Mouse (Mus musculus) gastrocnemius, postnatal 4 days (tissue): Measurements from ENCODE around the gene Prr5. TPM values are rescaled to one million over a fixed set of nuclear protein-coding genes. Genes with fewer than 3 reads are reported as not detected.
A peak's percentile ranks its signal among the peaks of the same experiment; 100 is the strongest.

Experiments used
- DNase-seq, 2 experiments: peaks; one replicate each; pipeline ENCODE4 v3.0.0; 2021 to 2022; ENCODE audit warnings: low spot score in 2 of 2, mixed read lengths in 2 of 2
- total RNA-seq, 2 experiments: library from RNA; stranded (reverse); gene quantifications; 2 replicates each; pipeline ENCODE4 v1.2.3; 2021

Prr5 gene
- total RNA-seq, 2 experiments from 2014 or later, result 22.8 to 24.6 TPM

DNA sequence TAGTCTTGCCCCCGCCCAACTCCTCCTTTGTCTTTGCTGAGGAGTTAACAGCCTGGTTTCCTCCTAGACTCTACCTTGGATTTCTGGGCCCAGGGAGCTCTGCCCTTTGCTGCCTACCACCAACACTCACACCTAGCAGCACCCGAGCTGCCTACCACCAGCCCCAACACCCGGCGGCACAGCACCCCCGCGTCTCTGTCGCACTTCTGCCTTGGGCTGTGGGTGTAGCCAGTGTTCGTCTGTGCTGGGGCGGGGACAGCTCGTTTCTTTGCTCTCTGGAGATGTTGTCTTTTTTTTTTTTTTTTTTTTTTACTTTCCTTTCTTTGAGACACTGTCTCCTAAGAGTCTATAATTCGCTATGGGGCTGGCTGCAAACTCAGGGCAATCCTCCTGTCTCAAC, 8.5 kb downstream of the Prr5 start:
- no peak for DNase-seq

DNA sequence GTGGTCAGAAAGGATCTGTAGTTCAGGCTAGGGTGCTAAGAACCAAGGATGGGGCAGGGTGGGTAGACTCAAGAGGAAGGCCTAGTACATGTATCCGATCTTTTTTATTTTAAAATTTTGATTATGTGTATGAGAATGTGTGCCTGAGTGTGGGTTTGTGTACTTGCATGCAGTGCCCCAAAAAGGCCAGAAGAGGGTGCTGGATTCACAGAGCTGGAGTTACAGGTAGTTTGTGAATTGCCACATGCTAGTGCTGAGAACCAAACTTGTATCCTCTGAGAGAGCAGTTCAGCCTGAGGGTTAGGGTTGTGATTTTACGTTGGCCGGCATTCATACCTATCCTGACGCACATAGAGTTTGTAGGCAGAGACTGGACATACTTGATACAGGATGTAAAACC, 9.7 kb downstream of the Prr5 start:
- no peak for DNase-seq

DNA sequence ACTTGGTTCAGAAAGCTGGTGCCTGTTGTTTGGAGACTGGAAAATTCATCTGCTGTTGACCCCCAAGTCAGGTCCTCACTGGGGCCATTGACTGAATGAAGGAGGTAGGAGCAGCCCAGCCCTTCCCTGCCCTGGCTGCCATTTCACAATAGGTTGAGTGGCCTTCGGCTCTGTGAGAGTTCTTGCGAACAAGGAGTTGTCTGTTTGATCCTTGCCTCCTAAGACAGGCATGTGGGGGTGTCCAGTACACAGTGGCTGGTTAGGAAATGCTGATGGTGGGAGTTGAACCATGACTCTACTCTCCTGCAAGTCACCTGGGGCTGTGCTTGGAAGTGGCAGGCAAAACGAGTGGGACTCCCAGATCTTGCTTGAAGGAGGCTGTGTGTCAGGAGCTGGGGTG, 10.4 kb downstream of the Prr5 start:
- DNase-seq, result no peak

DNA sequence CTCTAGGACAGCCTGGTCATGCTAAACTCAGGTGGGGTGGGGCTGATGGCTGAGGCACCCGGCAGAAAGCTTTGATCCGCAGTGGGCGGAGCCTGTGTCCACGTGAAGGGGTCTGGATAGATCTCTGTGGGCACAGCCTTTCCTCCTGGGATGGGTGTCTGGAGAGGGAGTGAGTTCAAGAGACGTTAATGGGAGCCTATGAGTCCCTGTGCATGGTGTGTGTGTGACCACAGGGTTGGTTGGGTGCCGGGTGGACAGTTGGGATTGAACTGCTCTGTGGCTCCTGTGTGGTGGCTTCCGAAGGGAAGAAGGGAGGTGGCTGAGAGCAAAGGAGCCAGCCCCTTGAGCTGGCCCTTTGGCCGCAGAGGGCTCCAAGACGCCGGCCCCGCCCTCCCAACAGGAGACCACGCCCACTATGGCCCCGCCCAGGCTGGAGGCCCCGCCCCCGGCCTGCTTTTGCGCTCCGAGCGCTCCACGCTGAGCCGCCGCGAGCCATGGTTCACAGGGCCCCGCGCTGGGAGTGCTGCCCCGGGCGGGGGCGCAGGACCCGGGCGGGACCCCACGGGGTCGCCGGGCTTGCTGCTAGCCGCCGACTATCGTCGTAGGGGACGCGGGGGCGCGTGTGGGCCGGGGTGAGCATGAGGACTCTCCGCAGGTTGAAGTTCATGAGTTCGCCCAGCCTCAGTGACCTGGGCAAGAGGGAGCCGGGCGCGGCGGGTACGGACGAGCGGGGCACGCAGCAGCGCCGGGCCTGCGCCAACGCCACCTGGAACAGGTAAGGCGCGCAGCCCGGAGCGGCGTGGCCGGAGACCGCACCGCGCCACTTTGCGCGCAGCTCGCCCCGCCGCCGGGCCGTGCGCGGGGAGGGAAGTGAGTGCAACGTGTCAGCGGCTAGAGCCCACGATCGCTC, 11.4 kb downstream of the Prr5 start:
- peak; percentile 93 to 94 for DNase-seq

DNA sequence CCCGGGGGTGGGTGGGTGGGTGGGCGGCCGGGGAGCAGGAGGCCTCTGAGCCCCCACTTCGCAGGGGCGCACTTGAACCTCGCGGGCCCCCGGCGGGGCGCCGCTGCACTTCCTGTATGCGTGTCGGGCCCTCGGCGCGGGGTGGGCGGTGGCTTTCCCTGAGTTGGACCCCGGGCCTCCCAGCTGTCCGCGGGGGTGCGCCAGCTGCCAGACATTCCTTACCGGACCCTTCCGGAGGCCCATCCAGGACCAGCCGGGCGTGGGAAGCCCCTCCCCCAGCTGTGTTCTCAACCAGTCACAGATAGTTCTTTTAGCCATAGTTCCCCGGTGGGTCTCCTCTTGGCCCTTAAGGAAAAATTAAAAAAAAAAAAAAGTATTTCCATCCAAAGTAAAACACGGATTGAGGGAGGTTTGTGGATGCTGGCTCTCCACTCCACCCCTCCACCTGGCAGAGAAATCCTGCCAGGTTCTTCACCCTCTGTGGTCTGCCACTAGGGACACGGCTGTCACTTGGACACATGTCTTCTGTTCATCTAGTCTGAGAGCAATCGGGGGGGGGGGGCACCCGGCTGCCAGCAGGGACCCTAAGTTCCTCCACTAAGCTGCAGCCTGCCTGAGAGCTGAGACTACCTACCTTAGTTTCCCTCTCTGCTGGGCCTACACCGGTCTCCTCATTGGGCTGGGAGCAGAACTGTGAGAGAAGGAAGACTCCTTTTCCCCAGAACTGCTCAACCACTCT, 12.2 kb downstream of the Prr5 start:
- peak; percentile 76 to 84 for DNase-seq

DNA sequence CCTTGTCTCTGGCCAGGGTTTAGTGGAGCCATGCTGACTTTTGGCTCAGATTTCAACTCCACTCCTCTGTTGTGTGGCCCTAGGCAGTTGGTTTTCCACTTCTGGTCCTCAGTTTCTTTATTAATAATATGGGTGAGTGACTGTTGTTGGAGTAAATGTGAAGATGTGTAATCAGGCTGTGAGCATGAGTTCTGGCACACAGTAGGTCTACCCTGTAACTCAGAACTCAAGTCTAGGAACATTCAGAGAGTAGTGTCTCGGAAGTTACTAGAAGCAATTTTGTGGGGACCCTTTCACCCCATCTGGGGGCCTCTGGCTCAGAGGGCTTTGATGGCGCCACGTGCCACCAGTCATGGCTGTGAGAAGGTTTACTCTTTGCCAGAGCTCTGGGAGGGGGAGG, 12.8 kb downstream of the Prr5 start:
- no peak for DNase-seq

DNA sequence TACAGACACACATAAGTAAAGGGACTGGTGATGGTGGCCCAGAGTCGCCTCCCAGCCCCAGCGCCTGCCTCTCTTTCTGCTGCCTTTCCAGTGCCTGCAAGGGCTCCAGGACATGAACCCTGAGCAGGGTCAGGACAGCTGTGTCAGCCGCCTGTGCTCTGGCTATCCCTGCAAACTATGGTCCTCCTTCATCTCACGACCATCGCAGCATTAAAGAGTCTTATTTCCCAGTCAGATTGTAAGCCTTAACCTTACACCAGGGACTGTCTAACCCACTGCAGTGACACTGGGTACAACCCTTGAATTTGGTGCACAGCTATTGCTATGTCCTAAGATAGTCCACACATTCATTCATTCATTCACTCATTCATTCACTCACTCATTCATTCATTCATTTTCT, 13.4 kb downstream of the Prr5 start:
- DNase-seq, result no peak

DNA sequence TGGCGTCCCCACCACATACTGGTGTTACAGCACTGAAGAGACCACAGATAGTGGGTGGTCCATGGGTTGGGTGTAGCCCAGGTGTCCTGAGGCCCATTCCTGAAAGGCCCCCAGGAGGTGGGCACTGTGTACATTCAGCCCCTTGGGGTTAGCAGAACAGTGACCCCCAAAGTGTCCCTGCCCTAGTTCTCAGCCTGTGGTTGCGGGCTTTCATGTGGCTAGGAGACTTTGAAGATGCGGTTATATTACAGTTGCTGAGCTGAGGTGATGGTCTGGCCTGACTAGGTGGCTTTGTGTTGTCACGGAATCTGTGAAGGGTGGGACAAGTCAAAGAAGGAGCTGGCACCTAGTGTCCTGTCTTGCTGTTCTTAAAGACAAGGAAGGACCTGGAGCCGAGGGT, 15.1 kb downstream of the Prr5 start:
- no peak for DNase-seq

DNA sequence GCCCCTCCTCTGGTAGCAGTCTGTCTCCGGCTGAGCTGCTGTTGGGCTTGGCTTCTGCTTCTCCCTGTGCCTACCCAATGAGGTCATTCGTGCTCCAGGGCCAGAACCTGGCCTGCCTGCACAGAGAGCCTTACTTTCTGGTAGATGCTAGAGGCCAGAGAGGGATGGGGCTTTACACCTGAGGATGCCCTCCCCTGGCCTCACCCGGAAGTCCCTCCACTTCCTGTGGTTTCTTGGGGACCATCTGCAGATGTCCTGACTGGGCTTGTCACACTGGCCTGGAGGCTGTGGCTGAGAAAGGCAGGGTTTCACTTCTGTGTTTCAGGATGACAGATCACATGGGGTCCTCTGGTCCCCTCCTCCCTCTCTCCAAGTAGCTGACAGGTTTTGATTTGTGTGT, 16.0 kb downstream of the Prr5 start:
- DNase-seq, result no peak

DNA sequence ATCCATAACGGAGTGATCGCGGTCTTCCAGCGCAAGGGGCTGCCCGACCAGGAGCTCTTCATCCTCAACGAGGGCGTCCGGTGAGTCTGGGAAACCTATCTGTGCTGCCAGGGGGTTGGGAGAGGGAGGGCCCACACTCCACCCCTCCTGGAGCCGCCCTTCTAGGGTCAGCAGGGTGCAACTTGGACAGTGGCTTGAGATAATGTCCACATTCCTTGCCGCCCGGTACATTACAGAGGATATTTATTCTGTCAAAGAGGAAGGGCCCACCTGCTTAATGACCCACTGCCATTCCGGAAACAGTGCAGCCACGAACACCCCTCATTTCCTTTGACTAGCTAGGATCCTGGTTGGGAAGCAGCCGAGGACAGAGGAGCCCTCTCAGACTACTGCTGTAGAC, 18.5 kb downstream of the Prr5 start:
- DNase-seq, result no peak

DNA sequence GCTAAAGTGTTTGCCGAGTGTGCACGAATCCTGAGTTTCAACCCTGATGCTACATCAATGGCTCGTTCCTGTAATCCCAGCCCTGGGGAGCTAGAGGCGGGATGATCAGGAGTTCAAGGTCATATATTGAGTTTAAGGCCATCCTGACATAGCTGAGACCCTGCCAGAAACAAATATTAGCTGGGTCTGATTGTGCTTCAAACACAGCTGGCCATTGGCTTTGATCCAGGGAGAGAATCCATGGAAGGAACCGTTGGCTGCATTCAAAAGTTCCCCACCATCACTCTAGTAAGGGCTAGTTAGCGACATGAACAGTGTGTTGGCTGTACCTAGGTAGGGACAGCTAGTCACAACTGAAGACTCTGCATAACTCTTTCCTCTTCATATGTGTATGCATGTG, 19.9 kb downstream of the Prr5 start:
- no peak for DNase-seq

DNA sequence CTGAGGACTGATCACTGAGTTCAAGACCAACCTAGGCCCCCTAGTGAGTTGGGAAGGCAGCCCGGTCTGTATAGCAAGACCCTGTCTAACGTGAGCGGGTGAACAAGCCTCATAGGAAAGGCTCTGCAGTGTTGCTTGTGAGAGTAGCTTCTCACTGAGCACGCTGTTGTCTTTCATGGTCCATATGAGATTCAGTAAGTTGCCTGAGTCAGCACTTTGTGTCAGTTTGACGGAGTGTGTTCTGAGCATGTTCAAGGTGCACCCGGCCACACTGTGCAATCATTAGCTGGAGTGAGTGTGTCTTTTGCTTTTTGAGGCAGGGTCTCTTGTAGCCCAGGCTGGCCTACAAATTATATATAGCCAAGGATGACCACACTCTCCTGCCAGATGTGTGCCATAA, 22.1 kb downstream of the Prr5 start:
- DNase-seq, result no peak

DNA sequence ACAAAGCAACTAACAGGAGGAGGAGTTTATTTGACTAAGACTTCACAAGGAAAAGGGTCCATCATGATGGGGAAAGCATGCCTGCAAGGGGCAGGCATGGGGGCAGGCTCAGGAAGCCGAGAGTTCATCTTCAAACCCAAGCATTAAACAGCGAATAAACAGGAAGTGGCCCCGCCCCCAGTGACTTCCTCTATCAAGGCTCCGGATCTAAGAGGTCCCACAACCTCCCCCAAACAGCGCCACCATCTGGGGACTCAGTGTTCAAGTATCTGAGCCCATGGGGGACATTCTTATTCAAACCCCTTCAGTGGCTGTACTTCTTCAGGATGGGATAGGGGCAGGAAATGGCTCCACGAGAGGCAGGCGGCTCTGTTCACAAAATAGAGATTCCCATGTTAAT, 23.2 kb downstream of the Prr5 start:
- no peak for DNase-seq

DNA sequence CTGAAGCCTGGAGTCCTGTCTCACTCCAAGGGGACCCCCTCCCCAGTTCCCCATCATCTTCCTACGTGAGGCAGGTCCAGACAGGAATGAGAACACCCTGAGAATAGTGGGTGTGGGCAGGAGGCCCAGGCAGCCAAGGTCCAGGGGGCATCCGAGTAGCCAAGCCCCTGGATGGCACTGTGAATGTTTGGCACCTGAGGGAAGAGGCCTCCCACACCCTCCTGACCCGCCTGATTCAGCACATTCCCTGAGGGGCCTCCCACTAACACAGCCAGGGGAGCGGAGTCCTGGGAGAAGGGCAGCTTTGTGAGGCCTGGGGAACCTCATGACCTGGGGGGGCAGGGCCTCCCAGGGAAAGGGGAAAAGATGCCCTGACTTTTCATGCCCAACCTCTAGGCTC, 26.6 kb downstream of the Prr5 start:
- DNase-seq, result no peak

DNA sequence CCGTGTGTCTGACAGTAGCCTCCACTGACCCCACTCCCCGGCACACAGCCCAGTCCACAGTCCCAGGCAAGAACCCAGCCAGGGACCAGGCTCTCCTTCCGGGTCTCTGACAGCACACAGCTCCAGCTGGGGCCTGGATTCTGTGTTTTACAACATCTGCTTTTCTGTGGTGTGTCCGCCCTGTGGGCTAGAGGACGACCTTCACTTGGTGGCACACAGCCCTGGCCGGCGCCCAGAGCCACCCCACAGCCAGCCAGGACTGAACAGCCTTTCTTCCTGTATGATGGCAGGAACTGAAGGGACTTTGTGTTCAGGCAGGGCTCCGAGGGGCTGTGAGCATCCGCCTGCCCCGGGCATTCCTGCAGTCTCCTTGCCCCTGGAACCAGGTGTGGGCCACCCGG, 28.2 kb downstream of the Prr5 start:
- peak; percentile 50 to 77 for DNase-seq

DNA sequence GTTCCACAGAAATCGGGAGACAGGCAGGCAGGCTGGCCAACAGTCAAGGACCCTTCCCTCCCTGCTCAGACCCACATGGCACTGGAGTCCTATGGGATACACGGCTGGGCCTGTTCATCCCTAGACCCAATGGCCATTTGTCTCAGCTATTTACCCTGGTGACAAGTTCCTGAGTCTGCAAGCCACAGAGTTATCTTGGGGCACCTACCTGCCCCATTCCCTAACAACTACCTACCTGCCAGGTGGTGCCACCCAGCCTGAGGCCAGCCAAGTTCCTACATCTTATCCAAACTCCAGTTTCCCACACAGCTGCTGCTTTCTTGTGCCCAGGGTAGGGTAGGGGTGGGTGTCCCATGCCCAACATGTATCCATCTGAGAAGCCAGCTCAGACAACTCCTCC, 28.8 kb downstream of the Prr5 start:
- no peak for DNase-seq

DNA sequence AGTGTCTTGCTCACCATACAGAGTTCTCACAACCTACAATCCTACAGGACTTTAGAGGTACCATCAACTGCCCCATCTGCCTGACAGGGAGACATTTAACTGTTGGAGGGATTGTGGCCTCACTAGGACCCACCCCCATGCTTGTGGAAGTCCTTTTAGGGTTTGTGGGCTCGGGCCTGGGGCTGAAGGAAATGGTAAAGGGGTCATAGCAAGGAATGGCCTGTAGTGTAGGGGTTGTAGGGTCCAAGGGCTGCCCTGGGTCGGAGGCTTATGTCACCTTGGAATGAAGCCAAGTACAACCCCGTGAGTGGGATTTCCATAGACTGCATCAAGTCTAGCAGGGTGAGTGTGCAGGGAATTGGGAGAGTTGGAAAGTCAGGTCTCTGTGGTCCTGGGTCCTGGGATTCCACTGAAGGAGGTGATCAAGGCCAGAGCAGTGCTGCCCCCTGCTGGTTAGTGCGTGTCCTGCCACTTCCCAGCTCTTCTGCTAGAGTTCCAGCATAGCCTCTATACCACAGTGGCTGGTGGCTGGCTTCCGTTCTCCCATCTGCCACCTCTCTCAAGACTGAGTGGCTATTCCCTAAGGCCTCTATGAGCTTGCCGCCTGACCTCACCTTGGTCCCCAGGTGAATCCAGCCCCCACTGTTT, 30.9 kb downstream of the Prr5 start:
- peak; percentile 56 to 72 for DNase-seq

DNA sequence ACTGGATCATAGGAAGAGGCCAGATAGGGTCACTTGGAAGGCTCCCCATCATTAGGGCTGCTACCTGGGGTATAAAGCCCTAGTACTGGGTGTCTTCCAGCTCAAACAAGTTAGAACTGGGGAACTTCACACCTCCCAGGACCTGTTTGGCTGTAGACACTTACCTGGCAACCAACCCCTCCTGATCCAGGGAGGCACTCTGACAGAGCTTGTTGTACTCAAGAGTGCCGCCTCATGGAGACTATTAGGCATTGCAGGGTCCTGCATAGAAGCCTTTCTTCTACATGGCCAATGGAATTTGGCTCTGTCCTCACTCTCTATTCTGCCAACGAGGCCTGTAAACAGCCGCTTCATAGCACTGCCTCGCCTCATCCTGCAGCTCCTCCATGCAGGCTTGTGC, 32.5 kb downstream of the Prr5 start:
- no peak for DNase-seq

DNA sequence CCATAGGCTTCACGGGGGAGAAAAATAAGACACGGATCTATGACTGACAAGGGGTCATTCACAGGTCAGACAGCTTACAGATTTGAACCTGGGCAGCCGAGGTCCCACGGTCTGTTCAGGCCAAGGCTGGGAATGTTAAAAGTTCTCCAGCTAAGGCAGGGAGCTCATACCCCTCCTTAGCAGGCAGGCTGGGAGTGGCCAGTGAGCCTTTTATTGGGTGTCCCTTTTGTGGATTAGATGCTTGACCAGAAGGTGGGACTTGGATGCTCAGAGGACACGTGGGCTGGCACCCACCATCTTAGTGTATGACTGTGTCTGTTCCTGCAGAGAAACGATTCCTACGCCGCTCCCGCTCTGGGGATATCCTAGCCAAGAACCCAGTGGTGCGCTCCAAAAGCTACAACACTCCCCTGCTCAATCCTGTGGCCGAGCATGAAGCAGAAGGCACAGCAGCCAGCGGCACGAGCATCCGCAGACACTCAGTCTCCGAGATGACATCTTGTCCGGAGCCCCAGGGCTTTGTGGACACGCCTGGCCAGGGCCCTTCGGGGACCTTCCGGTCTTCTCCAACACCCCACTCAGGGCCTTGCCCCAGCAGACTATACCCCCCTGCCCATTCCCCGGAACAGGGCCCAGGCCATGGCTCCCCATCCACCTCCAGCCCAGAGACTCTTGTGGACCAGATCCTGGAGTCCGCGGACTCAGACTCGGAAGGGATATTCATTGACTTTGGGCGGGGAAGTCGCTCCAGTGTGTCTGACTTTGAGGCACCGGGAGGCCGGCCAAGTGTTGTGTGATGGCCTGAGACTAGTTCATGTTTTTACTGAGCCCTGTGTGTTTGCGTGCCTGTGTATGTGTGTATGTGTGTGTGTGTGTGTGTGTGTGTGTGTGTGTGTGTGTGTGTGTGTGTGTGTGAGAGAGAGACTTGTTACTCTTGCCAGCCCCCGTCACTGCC, 33.2 kb downstream of the Prr5 start:
- no peak for DNase-seq

DNA sequence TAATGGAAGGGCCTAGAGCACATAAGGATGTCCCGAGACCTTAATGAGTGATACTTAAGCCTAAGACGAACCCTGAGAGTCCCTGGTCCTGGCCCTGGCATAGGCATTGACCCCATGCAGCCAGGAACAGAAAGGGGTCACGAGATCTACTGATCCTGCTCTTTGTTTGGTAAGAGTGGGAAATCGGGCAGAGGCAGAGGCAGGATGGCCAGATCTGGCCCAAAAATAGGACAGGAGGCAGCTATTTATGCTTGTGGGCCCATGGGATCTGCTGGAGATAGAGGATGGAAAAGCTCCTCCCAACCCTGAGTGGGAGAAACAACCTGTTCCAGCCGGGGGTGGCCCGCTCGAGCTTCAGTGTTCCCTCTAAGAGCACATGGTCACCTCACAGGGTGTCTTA, 34.6 kb downstream of the Prr5 start:
- DNase-seq, result no peak

DNA sequence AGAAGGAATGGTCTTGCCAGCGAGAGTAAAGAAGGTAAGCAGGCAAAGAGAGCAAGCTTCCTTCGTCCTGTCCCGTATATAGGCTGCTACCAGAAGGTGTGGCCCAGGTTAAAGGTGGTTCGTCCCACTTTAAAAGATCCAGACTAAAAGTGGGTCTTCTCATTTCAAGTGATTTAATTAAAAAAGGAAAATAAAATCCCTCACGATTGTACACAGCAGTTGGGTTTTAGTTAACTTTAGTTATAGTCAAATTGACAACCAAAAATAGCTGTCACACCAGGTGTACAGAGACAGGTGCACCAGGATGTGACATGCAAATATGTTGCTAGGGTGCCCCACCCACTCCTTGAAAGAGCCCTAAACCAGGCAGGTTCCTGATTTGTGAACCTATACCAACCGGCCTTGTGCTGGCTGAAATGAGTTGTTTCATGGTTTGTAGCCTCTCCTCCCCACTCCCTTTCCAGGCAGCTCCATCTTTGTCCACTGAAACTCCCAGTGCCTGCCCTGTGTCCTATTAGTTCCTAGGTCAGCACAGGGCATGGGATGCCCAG, 36.0 kb downstream of the Prr5 start:
- no peak for DNase-seq
